Mouse (Mus musculus) ES-Bruce4 (cell line): ENCODE results near the gene Cckar.

Experiments
- CTCF ChIP-seq: IDR thresholded peaks from one replicate; pipeline ENCODE4 v1.8.1; 2011; ENCODE audit warnings: low read depth, low read length
- EP300 ChIP-seq: IDR thresholded peaks from 2 replicates; pipeline ENCODE4 v1.6.1; 2011; ENCODE audit warnings: low read depth, low read length; ENCODE audit not compliant: insufficient read depth
- POLR2A ChIP-seq: IDR thresholded peaks from one replicate; pipeline ENCODE4 v1.8.1; 2011; ENCODE audit warnings: low read length; ENCODE audit not compliant: insufficient read depth

- TF ChIP-seq CTCF (no peak), POLR2A (no peak), EP300 (no peak)
These were observed 23.6 kb downstream of the Cckar start for GRCm38 (mm10) chr5:53683916-53684315.
